Mouse (Mus musculus) stomach, postnatal 0 days (tissue): ENCODE data around the gene Gsto2.

Experiments
- CTCF ChIP-seq: IDR thresholded peaks from 2 replicates; pipeline ENCODE4 v1.5.1; 2016; ENCODE audit warnings: antibody characterized with exemption, low read depth, mild to moderate bottlenecking, moderate library complexity
- EP300 ChIP-seq: optimal IDR thresholded peaks from 2 replicates; pipeline ENCODE3; 2016; ENCODE audit warnings: antibody characterized with exemption

GRCm38 (mm10) chr19:47934146-47934545, 68.8 kb downstream of the Gsto2 start:
- TF ChIP-seq CTCF (no peak), EP300 (no peak)
